Mouse (Mus musculus) hindbrain, embryonic 16.5 days (tissue): Measurements from ENCODE around the gene Hmga1. TPM values are rescaled to one million over a fixed set of nuclear protein-coding genes. Genes with fewer than 3 reads are reported as not detected.

Experiments
- ATAC-seq: fragments of 200-750 bp; cut with Nextera tagmentation; 2 replicates; pipeline ENCODE4 v1.8.0; 2017; ENCODE audit warnings: moderate TSS enrichment, moderate library complexity
- H3K27ac ChIP-seq: fragments of 300-500 bp; sonication (generic); 2 replicates; pipeline ENCODE4 v1.5.1; 2014; ENCODE audit warnings: low read depth, mild to moderate bottlenecking, control low read depth, low read length, moderate library complexity
- H3K27me3 ChIP-seq: fragments of 300-500 bp; sonication (generic); replicated peaks from 2 replicates; pipeline ENCODE4 v1.6.1; 2014; ENCODE audit warnings: low read length; ENCODE audit not compliant: control insufficient read depth, insufficient read depth
- H3K36me3 ChIP-seq: fragments of 300-500 bp; sonication (generic); 2 replicates; pipeline ENCODE4 v1.6.1; 2014; ENCODE audit warnings: mild to moderate bottlenecking, low read length, moderate library complexity, mixed read lengths; ENCODE audit not compliant: control insufficient read depth, insufficient read depth
- H3K4me1 ChIP-seq: fragments of 300-500 bp; sonication (generic); 2 replicates; pipeline ENCODE4 v1.6.1; 2014; ENCODE audit warnings: low read depth, low read length; ENCODE audit not compliant: control insufficient read depth, insufficient read depth
- H3K4me2 ChIP-seq: fragments of 300-500 bp; sonication (generic); 2 replicates; pipeline ENCODE4 v1.6.1; 2014; ENCODE audit warnings: mild to moderate bottlenecking, low read length, control low read depth, moderate library complexity
- H3K4me3 ChIP-seq: fragments of 300-500 bp; sonication (generic); 2 replicates; pipeline ENCODE4 v1.5.1; 2014; ENCODE audit warnings: mild to moderate bottlenecking, low read length, control low read depth, moderate library complexity
- H3K9ac ChIP-seq: fragments of 300-500 bp; sonication (generic); 2 replicates; pipeline ENCODE4 v1.6.1; 2014; ENCODE audit warnings: low read depth, mild to moderate bottlenecking, control low read depth, low read length, moderate library complexity
- H3K9me3 ChIP-seq: fragments of 300-500 bp; sonication (generic); 2 replicates; pipeline ENCODE4 v1.6.1; 2014; ENCODE audit warnings: mild to moderate bottlenecking, low read length, moderate library complexity; ENCODE audit not compliant: control insufficient read depth
- WGBS: fragments of 180-500 bp; shearing (Covaris S2); extraction: QIAGEN DNeasy Blood & Tissue Kit; methylation state at CpG from one replicate; pipeline ENCODE4 v1.1.7; 2014; 5-methylcytosine and 5-hydroxymethylcytosine counted together
- polyA plus RNA-seq: library from polyadenylated mRNA; unstranded; fragments of >200 nt; fragmentation: Nextera tagmentation; extraction: Ambion mirVana; gene quantifications from 2 replicates; pipeline ENCODE4 v1.2.1, GENCODE M21; 2015

The Hmga1 gene
- 144 and 155 TPM in 2 replicates for polyA plus RNA-seq

DNA sequence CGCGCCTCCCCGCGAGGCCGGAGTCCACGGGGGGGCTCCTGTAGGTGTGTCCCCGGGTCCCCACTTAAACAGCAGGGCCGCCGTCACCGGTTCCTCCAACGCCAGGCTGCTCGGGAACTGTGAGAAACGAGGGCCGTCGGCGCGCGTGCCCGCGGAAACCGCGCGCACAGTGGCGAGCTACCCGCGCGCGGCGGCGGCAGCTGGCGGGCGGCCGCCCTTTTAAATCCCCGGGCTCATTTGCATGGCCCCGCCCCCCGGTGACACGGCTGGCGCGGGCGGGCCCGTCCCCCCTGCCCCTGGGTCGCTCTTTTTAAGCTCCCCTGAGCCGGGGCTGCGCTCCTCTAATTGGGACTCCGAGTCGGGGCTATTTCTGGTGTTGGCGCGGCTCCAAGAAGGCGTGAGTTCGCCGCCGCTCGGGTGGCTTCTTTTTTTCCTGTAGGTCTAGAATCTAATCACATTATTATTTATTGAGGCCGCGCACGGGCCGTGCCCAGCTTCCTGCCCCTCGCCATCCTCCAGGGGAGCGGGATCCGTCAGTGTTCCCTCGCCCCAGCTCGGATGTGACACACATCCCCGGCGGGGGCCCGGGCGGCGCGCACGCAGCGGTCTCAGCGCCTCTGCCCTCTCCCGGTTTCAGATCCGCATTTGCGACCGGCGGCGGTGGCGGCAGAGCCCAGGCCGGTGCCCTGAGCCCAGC, at the start of gene Hmga1:
Gene Hmga1, plus strand, starts transcription at position 183 of the 697 bp plus-strand sequence.
- under 1% methylated on average over 71 of the region's 79 CpGs for WGBS
- ATAC-seq: peak; percentile 69
- Histone ChIP-seq H3K9me3 (no peaks in the 10 kb centered on the region), H3K4me2 (peak within 1 kb of the TSS; percentile 91), H3K36me3 (no peaks in the 10 kb centered on the region), H3K27me3 (peaks cover 8% of the 10 kb centered on the region), H3K27ac (peak within 1 kb of the TSS; percentile 82), H3K4me3 (peak within 1 kb of the TSS; percentile 75), H3K4me1 (peaks cover 24% of the 10 kb centered on the region), H3K9ac (peak within 1 kb of the TSS; percentile 96)

DNA sequence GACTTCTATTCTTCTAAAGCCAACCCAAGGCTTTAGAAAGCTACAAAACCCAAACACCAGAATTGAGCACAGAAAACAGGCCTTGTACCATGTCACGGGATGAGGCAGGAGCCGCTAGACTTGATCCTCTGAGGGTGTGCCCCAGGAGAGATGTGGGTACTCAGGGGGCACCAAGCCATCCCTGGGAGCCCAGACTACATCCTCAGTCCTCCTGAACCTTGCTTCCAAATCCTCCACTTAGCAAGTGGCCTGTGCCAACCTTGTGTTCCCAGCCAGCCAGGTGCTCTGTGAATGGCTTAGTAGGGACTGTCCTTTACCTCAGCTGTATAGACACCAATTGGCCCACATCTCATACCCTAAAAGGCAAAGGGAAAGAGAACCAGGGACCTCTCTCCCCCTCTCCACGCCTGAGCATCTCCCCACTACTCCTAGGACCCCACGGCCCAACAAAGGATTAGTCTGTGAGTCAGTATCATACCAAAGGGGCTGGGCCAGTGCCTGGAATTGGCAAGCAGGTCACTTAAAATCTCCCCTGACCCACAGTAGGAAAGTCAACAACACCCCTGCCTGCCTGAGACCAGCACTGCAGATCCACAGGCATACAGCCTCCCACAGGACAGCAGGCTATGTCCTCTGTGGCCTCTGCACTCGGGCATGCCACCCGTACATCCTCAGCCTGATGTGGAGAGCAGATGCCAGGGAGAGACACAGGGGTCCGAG, 49.3 kb upstream of the Hmga1 start:
- no peaks in the 10 kb centered on the region for H3K36me3 ChIP-seq
- H3K27ac ChIP-seq: no peak overlapping the region
- no peak overlapping the region for H3K4me2 ChIP-seq
- WGBS: 81% methylated on average over 7 of the region's 7 CpGs
- peaks cover 4% of the 10 kb centered on the region for H3K27me3 ChIP-seq
- H3K4me1 ChIP-seq: peaks cover 13% of the 10 kb centered on the region
- H3K4me3 ChIP-seq: no peak overlapping the region
- no peak overlapping the region for H3K9ac ChIP-seq
- H3K9me3 ChIP-seq: no peaks in the 10 kb centered on the region
- no peak for ATAC-seq

DNA sequence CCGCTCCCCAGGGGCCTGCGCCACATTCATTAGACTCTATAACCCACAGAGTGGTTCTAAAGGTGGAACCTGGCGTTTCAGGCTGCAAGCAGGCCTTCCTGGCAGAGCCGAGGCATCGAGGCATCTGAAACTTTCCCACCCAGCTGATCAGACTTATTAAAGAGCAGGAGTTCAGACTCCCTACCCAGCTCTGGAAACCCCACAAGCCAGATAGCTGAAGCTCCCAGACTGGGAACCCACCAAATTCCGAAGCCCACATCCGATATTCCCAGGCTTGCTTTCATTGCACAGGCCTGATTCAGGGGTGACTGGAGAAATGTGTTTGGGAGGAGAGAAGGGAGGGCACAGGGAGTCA, 48.7 kb upstream of the Hmga1 start:
- no peak for ATAC-seq
- Histone ChIP-seq H3K27ac (no peak overlapping the region), H3K9ac (no peak overlapping the region), H3K9me3 (no peaks in the 10 kb centered on the region), H3K36me3 (no peaks in the 10 kb centered on the region), H3K4me3 (no peak overlapping the region), H3K4me1 (peaks cover 10% of the 10 kb centered on the region; the same call in 1 of the 2 replicates), H3K27me3 (peaks cover 4% of the 10 kb centered on the region), H3K4me2 (no peak overlapping the region)
- 81% methylated on average over 7 of the region's 7 CpGs for WGBS

DNA sequence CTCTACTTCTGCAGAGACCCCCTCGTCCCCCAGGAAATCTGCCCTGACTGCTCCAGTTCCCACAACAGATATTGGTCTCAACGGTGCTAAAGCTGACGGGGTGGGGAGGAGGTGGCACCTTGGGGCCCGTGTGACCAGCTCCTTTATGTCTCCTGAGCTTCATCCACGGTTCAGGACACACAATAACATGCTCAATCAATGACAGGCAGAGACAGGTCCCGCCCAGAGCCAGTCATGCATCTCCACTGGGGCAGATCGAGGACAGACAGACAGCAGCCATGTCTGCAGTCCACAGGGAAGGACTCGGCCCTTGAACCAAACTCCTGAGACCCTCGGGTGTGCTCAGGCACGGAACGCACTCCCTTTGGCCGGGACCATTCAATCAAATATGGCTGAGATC, 48.3 kb upstream of the Hmga1 start:
- no peaks in the 10 kb centered on the region for H3K36me3 ChIP-seq
- peaks cover 10% of the 10 kb centered on the region; the same call in 1 of the 2 replicates for H3K4me1 ChIP-seq
- 0 out of 2 replicates have a peak overlapping the region, but pooled peaks have one; percentile 5 for H3K9ac ChIP-seq
- H3K4me2 ChIP-seq: no peak overlapping the region
- H3K27me3 ChIP-seq: peaks cover 4% of the 10 kb centered on the region
- 47% methylated on average over 12 of the region's 12 CpGs for WGBS
- H3K4me3 ChIP-seq: no peak overlapping the region
- H3K27ac ChIP-seq: no peak overlapping the region
- no peaks in the 10 kb centered on the region for H3K9me3 ChIP-seq
- no peak for ATAC-seq

DNA sequence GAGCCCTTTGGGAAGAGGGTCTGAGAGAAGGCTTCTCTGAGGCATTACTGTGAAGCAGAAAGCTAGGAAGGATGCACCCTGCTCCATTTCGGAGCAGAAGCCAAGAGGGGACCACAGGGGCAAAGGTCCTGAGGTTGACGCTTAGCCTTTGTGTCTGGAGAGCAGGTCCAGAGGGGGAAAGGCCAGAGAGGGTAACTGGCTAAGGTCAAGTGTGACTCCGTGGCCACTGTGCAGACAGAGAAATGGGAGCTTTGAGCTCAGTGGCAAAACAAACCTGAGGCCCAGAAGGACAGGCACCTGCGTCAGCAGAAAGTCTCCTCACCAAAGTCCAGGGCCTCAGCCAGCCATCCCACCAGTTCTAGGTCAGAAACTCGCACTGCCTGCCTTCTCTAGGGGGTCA, 47.8 kb upstream of the Hmga1 start:
- Histone ChIP-seq H3K4me1 (peaks cover 14% of the 10 kb centered on the region), H3K27me3 (peaks cover 4% of the 10 kb centered on the region)
- WGBS: 76% methylated on average over 5 of the region's 5 CpGs

DNA sequence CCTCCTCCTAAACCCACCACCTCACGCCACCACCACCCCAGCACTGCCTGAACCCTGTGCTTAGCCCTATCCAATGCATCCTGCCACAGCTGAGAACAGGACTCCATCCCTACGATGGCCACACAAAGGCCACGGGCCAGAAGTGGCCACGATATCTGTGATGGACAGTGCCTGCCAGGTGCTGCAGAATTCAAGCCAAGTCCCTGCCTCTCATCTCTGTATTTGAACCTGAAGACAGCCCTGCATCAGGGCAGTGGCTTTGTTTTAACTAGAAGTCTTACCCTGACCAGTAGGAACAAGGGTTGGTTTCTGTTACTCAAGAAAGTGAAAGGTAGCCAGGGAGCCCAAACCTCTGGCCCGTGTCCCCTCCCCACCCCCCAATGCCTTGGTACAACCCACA, 47.2 kb upstream of the Hmga1 start:
- WGBS: 76% methylated on average over 5 of the region's 5 CpGs
- no peak overlapping the region for H3K4me3 ChIP-seq

More for the DNA sequence above, 47.8 kb upstream of the Hmga1 start:
- no peak overlapping the region for H3K9ac ChIP-seq
- H3K27ac ChIP-seq: no peak overlapping the region
- H3K4me2 ChIP-seq: no peak overlapping the region
- no peaks in the 10 kb centered on the region for H3K36me3 ChIP-seq
- no peak for ATAC-seq
- no peaks in the 10 kb centered on the region for H3K9me3 ChIP-seq
- H3K4me3 ChIP-seq: no peak overlapping the region

DNA sequence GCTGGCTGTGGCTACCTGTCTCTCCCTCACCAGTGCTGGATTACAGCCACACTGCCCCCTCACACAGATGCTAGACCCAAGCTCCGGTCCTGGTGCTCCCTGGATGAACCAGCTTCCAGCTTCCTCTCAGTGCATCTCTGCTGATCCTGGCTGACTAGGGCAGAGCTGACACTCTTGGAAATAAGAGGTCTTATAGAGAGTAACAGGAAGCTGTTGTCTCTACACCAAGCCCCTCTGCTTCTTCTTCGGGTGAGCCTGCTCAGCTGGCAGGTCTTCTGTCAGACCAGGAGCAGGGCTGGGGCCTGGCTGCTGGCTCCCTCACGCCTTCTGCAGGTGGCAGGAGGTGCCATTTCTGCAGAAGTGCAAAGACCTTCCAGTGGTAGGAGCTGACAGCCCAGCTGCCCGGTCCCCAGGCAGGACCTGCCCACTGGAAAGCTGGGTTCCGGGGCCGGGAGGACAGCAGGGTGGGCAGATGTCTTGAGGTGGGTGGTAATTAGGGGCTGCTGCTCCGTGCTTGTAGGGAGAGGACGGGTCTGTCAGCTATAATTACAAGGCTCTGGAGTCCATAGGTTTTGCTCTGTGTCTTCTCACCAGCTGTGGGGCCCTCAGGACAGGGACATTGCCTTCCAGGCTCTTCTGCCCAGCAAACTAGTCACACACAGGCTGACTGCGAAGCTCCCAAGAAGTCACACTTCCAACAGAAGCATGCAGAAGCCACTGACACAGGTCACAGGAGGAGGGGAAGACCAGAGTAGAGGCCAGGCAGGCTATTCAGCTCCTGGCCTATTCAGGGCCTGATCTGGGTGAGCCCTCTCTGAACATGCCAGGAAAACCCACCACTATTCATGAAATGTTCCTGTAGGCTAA, 45.8 kb upstream of the Hmga1 start:
- H3K27me3 ChIP-seq: peaks cover 16% of the 10 kb centered on the region
- H3K27ac ChIP-seq: no peak overlapping the region
- WGBS: 43% methylated on average over 9 of the region's 9 CpGs
- no peaks in the 10 kb centered on the region for H3K9me3 ChIP-seq
- H3K9ac ChIP-seq: no peak overlapping the region
- peaks cover 17% of the 10 kb centered on the region for H3K4me1 ChIP-seq
- ATAC-seq: no peak
- H3K4me2 ChIP-seq: no peak overlapping the region; the same call in 1 of the 2 replicates
- H3K4me3 ChIP-seq: no peak overlapping the region
- no peaks in the 10 kb centered on the region for H3K36me3 ChIP-seq

More for the DNA sequence above, 47.2 kb upstream of the Hmga1 start:
- H3K9ac ChIP-seq: no peak overlapping the region
- ATAC-seq: no peak
- H3K9me3 ChIP-seq: no peaks in the 10 kb centered on the region
- peaks cover 9% of the 10 kb centered on the region for H3K27me3 ChIP-seq
- H3K36me3 ChIP-seq: no peaks in the 10 kb centered on the region
- peaks cover 17% of the 10 kb centered on the region for H3K4me1 ChIP-seq
- H3K27ac ChIP-seq: no peak overlapping the region
- no peak overlapping the region for H3K4me2 ChIP-seq

DNA sequence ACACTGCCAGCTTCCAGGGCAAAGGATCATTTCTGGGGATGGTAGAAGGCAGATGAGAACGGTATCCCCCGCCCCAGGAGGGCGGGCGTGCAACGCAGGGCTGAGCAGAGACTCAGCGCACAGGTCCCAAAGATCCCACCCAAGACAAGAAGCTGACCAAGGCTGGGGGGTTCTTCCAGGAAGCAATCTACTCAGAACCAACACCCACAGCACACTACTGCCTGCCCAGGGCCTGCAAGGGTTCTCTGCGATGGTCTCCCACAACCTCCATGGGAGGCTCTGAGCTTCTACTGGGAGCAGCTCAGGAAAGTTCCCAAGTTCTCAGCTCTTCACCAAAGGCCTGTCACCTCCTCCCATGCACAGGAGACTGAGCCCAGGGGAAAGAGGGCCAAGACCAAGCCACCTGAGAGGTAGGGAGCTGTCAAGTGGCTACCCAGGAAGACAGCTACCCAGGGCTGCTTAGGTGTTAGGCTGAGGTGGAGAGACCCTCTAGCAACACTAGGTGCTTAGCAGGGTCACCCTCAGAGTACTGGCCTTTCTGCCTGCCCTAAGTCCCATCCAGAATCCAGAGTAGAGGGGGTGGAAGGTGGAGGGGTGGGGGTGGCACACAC, 45.1 kb upstream of the Hmga1 start:
- H3K4me2 ChIP-seq: peak overlapping the region; percentile 89
- no peak for ATAC-seq
- peak overlapping the region; percentile 56 for H3K4me3 ChIP-seq
- peak overlapping the region; percentile 69 for H3K9ac ChIP-seq
- H3K27me3 ChIP-seq: peaks cover 16% of the 10 kb centered on the region
- no peak overlapping the region for H3K27ac ChIP-seq
- WGBS: 97% methylated on average over 7 of the region's 7 CpGs
- H3K4me1 ChIP-seq: peaks cover 17% of the 10 kb centered on the region
- no peaks in the 10 kb centered on the region for H3K9me3 ChIP-seq
- no peaks in the 10 kb centered on the region for H3K36me3 ChIP-seq
